Mouse (Mus musculus): ENCODE measurements around the gene Syt11. TPM values are rescaled to one million over a fixed set of nuclear protein-coding genes. Genes with fewer than 3 reads are reported as not detected.

Gene Syt11
- polyA plus RNA-seq, 1 experiment from 2014 or later = 52.4 TPM

GRCm38 (mm10) chr3:88761619-88762018 is 13.3 kb downstream of the Syt11 start:
- peaks cover 74% of the 10 kb centered on the region for H3K36me3 ChIP-seq (replicated peaks)
- no peak for DNase-seq (ENCODE audit: low spot score)
- WGBS = 94% methylated on average over 19 of the region's 19 CpGs

DNA sequence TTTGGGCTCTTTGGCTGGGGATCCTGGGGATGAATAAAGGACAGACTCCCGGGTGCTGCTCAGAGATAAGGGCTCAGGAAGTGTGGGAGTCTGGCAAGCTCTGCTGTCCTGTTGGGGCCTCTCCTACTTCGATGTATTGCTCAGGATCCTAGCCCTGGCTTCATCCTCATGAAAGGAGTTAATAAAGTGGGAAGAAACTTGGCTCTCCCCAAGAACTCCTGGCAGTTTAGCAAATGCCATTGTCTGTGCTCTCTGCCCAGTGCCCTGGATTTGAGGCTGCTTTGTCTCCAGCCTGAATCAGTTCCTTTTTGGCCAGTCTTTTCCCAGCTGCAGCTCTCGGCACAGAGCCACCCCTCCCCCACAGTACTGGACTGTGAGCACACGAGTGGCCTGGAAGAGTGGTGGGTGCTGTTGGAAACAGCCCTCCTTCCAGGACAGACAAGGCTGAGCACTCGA is 16.9 kb downstream of the Syt11 start:
- H3K4me3 ChIP-seq = peak overlapping the region; percentile 30
- no peaks in the 10 kb centered on the region for H3K9me3 ChIP-seq
- H3K4me1 ChIP-seq = peaks cover 25% of the 10 kb centered on the region
- H3K27me3 ChIP-seq (replicated peaks; ENCODE audit: low read depth, poor library complexity, severe bottlenecking) = no peaks in the 10 kb centered on the region
- 18% methylated on average over 5 of the region's 5 CpGs for WGBS
- H3K36me3 ChIP-seq (replicated peaks) = peaks cover 82% of the 10 kb centered on the region
- DNase-seq (ENCODE audit: low spot score) = peak; percentile 53
- H3K27ac ChIP-seq (replicated peaks) = peak overlapping the region; percentile 84

More at GRCm38 (mm10) chr3:88761619-88762018, 13.3 kb downstream of the Syt11 start:
- Histone ChIP-seq H3K27me3 (replicated peaks; ENCODE audit: low read depth, poor library complexity, severe bottlenecking) (no peaks in the 10 kb centered on the region), H3K27ac (replicated peaks) (no peak overlapping the region), H3K4me3 (no peak overlapping the region), H3K4me1 (peaks cover 18% of the 10 kb centered on the region), H3K9me3 (no peaks in the 10 kb centered on the region)

DNA sequence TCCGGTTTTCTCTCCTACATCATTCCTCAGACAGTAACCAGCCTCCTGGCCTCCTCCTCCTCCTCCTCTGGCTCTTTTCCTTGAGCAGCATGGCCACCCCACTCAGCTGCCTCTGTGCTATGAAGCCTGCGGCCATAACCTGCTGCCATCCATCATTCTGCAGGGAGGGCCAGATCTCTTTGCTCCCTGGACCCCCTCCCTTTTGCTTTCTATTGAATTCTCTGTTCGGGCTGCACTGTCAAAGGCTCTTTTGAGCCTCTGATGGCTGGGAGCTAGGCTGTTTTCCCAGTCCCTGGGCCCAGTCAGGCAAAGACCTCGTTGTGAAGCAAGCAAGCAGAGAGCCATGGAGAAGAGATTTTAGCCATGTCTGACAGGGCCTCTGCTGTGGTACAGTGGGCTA is 18.7 kb downstream of the Syt11 start:
- Histone ChIP-seq H3K27ac (replicated peaks) (peak overlapping the region; percentile 59), H3K4me3 (no peak overlapping the region), H3K9me3 (no peaks in the 10 kb centered on the region), H3K4me1 (peaks cover 25% of the 10 kb centered on the region), H3K27me3 (replicated peaks; ENCODE audit: low read depth, poor library complexity, severe bottlenecking) (no peaks in the 10 kb centered on the region), H3K36me3 (replicated peaks) (peaks cover 82% of the 10 kb centered on the region)
- whole genome bisulfite sequencing = 53% methylated on average over 4 of the region's 4 CpGs
- no peak for DNase-seq (ENCODE audit: low spot score)

GRCm38 (mm10) chr3:88755541-88755940 is 19.4 kb downstream of the Syt11 start:
- 71% methylated on average over 3 of the region's 3 CpGs for WGBS
- H3K36me3 ChIP-seq (replicated peaks) = peaks cover 80% of the 10 kb centered on the region
- no peaks in the 10 kb centered on the region for H3K27me3 ChIP-seq (replicated peaks; ENCODE audit: low read depth, poor library complexity, severe bottlenecking)
- H3K4me3 ChIP-seq = no peak overlapping the region
- H3K9me3 ChIP-seq = no peaks in the 10 kb centered on the region
- no peak overlapping the region for H3K27ac ChIP-seq (replicated peaks)
- peaks cover 25% of the 10 kb centered on the region for H3K4me1 ChIP-seq
- no peak for DNase-seq (ENCODE audit: low spot score)

GRCm38 (mm10) chr3:88754283-88754682 is 20.7 kb downstream of the Syt11 start:
- no peaks in the 10 kb centered on the region for H3K27me3 ChIP-seq (replicated peaks; ENCODE audit: low read depth, poor library complexity, severe bottlenecking)
- no peak overlapping the region for H3K27ac ChIP-seq (replicated peaks)
- no peak for DNase-seq (ENCODE audit: low spot score)
- 72% methylated on average over 4 of the region's 4 CpGs for WGBS
- H3K4me3 ChIP-seq = no peak overlapping the region
- peaks cover 25% of the 10 kb centered on the region for H3K4me1 ChIP-seq
- H3K36me3 ChIP-seq (replicated peaks) = peaks cover 79% of the 10 kb centered on the region
- H3K9me3 ChIP-seq = no peaks in the 10 kb centered on the region

DNA sequence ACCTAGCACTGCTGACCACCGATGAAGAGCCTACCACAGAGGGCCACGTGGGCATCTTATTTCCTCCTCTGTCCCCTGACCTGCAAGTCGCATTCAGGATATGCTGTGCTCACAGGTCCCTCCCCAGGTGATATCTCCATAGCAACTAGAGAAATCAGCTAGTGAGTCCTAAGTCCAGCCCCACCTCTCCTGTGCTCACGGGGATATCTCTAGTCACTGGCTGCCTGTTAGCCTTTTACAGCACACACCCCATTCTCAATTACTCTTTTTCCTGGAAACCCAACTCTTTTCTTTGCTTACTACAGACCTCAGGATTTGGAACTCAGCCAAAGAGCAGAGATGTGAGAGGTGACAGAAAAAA is 28.1 kb downstream of the Syt11 start:
- whole genome bisulfite sequencing = 89% methylated on average over 4 of the region's 4 CpGs
- Histone ChIP-seq H3K4me1 (no peaks in the 10 kb centered on the region), H3K27ac (replicated peaks) (no peak overlapping the region), H3K27me3 (replicated peaks; ENCODE audit: low read depth, poor library complexity, severe bottlenecking) (no peaks in the 10 kb centered on the region), H3K9me3 (peaks cover 30% of the 10 kb centered on the region), H3K36me3 (replicated peaks) (peaks cover 96% of the 10 kb centered on the region), H3K4me3 (no peak overlapping the region)
- no peak for DNase-seq (ENCODE audit: low spot score)

DNA sequence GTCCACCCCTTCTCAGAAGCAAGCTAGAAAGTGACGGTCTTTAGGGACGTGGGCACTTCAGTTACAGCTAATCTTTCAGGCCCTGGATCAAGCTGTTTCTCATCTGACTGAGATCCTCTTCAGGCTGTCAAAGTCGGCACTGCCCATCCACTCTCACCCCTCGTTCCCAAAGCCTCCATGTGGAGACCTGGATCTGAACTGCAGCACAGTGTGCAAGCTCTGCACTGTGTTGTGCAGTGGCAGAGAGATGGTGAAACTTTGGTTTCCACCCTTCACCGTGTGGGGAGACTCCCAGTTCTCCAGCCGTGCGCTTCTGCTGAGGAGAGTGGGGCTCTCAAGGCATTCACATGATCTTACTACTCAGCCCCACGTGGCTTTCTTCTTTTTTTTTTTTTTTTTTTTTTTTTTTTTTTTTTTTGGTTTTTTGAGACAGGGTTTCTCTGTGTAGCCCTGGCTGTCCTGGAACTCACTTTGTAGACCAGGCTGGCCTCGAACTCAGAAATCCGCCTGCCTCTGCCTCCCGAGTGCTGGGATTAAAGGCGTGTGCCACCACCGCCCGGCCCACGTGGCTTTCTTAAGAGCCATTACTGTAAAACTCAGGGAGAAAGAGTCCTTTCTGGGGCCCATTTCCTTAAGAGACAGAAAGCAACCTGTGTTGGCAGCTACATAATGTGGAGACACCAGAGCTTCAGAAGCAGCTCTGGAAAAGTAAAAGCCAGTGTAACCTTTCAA is 28.7 kb downstream of the Syt11 start:
- WGBS = 93% methylated on average over 15 of the region's 15 CpGs

DNA sequence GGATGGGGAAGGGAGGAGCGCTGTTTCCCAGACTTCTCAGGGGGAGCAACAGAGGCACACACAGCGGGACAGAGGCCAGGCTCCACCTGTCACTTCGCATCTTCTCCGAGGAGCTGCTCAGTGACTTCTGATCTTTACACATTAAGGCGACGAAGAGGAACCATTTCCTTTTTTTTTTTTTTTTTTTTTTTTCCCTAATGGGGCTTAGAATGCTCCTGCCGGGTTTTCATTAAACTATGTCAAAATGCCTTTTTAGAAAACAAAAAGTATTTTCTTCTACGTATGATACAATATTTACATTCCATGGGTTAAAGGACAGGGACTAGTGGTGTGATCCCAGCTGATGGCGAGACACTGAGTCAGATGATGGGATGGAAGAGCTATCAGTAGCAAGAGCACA is 29.4 kb downstream of the Syt11 start:
- H3K4me3 ChIP-seq = no peak overlapping the region
- no peak overlapping the region for H3K27ac ChIP-seq (replicated peaks)
- no peaks in the 10 kb centered on the region for H3K4me1 ChIP-seq
- H3K9me3 ChIP-seq = peaks cover 30% of the 10 kb centered on the region
- 92% methylated on average over 9 of the region's 9 CpGs for WGBS
- peaks cover 90% of the 10 kb centered on the region for H3K36me3 ChIP-seq (replicated peaks)
- H3K27me3 ChIP-seq (replicated peaks; ENCODE audit: low read depth, poor library complexity, severe bottlenecking) = no peaks in the 10 kb centered on the region
- no peak for DNase-seq (ENCODE audit: low spot score)

More for the DNA sequence above, 28.7 kb downstream of the Syt11 start:
- Histone ChIP-seq H3K27me3 (replicated peaks; ENCODE audit: low read depth, poor library complexity, severe bottlenecking) (no peaks in the 10 kb centered on the region), H3K27ac (replicated peaks) (no peak overlapping the region), H3K4me1 (no peaks in the 10 kb centered on the region), H3K4me3 (no peak overlapping the region), H3K36me3 (replicated peaks) (peaks cover 96% of the 10 kb centered on the region), H3K9me3 (peaks cover 30% of the 10 kb centered on the region)
- DNase-seq (ENCODE audit: low spot score) = no peak

DNA sequence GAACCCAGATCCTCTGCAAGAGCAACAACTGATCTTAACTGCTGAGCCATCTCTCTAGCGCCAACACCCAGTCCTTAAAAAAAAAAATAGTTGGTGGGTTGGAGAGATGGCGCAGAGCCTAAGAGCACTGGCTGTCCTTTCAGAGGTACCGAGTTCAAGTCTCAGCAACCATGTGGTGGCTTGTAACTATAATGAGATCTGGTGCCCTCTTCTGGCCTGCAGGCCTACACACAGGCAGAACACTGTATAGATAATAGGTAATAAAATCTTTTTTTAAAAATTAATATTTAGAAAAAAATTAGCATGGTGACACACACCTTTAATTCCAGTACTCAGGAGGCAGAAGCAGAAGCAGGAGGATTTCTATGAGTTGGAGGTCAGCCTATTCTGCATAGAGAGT is 34.8 kb downstream of the Syt11 start:
- H3K4me3 ChIP-seq = no peak overlapping the region
- DNase-seq (ENCODE audit: low spot score) = no peak
- H3K4me1 ChIP-seq = no peaks in the 10 kb centered on the region
- WGBS = 94% methylated on average over 3 of the region's 3 CpGs
- H3K27me3 ChIP-seq (replicated peaks; ENCODE audit: low read depth, poor library complexity, severe bottlenecking) = no peaks in the 10 kb centered on the region
- peaks cover 40% of the 10 kb centered on the region for H3K36me3 ChIP-seq (replicated peaks)
- peaks cover 2% of the 10 kb centered on the region; the same call in 1 of the 2 replicates for H3K9me3 ChIP-seq
- H3K27ac ChIP-seq (replicated peaks) = no peak overlapping the region

DNA sequence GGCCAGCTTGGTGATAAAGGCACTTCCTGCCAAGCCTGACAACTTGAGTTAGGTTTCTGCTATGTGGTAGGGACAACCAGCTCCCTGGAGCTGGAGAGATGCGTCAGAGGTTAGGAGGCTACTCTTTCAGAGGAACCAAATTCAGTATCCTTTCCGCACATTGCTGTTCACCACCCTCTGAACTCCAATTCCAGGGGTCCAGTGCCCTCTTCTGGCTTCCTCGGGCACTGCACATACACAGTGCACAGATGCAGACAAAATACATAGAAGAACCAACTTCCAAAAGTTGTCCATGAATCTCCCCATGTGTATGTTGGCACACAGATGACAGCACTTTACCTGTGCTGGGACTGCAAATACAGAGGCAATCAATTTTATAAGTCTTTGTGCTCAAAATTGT is 36.3 kb downstream of the Syt11 start:
- WGBS = 58% methylated on average over 3 of the region's 3 CpGs

GRCm38 (mm10) chr3:88736556-88736955 is 38.4 kb downstream of the Syt11 start:
- Histone ChIP-seq H3K9me3 (no peaks in the 10 kb centered on the region; the same call in 1 of the 2 replicates), H3K36me3 (replicated peaks) (peaks cover 17% of the 10 kb centered on the region), H3K4me3 (no peak overlapping the region), H3K27ac (replicated peaks) (no peak overlapping the region), H3K4me1 (no peaks in the 10 kb centered on the region), H3K27me3 (replicated peaks; ENCODE audit: low read depth, poor library complexity, severe bottlenecking) (no peaks in the 10 kb centered on the region)
- 87% methylated on average over 2 of the region's 2 CpGs for WGBS
- DNase-seq (ENCODE audit: low spot score) = no peak

More for the DNA sequence above, 36.3 kb downstream of the Syt11 start:
- no peaks in the 10 kb centered on the region for H3K27me3 ChIP-seq (replicated peaks; ENCODE audit: low read depth, poor library complexity, severe bottlenecking)
- peaks cover 25% of the 10 kb centered on the region for H3K36me3 ChIP-seq (replicated peaks)
- peak; percentile 61 for DNase-seq (ENCODE audit: low spot score)
- H3K4me3 ChIP-seq = no peak overlapping the region
- no peaks in the 10 kb centered on the region; the same call in 1 of the 2 replicates for H3K9me3 ChIP-seq
- H3K27ac ChIP-seq (replicated peaks) = no peak overlapping the region
- no peaks in the 10 kb centered on the region for H3K4me1 ChIP-seq

- no peak for DNase-seq (ENCODE audit: low spot score)
- Histone ChIP-seq H3K4me3 (no peak overlapping the region), H3K36me3 (replicated peaks) (peaks cover 50% of the 10 kb centered on the region), H3K27ac (replicated peaks) (no peak overlapping the region), H3K9me3 (0 out of 2 replicates have a peak, but pooled peaks cover 6% of the 10 kb centered on the region), H3K27me3 (replicated peaks; ENCODE audit: low read depth, poor library complexity, severe bottlenecking) (no peaks in the 10 kb centered on the region), H3K4me1 (peaks cover 15% of the 10 kb centered on the region)
- 78% methylated on average over 2 of the region's 2 CpGs for WGBS
Measured at GRCm38 (mm10) chr3:88719098-88719497, 55.9 kb downstream of the Syt11 start.

GRCm38 (mm10) chr3:88717831-88718230 is 57.1 kb downstream of the Syt11 start:
- WGBS = 85% methylated on average over 1 of the region's 1 CpGs

More at GRCm38 (mm10) chr3:88717831-88718230, 57.1 kb downstream of the Syt11 start:
- Histone ChIP-seq H3K4me3 (peak overlapping the region; percentile 62), H3K9me3 (no peaks in the 10 kb centered on the region), H3K27me3 (replicated peaks; ENCODE audit: low read depth, poor library complexity, severe bottlenecking) (no peaks in the 10 kb centered on the region), H3K36me3 (replicated peaks) (peaks cover 50% of the 10 kb centered on the region), H3K27ac (replicated peaks) (no peak overlapping the region), H3K4me1 (peaks cover 15% of the 10 kb centered on the region)
- no peak for DNase-seq (ENCODE audit: low spot score)
